Mouse (Mus musculus) heart, embryonic 11.5 days (tissue): ENCODE results near the gene Gm16181. TPM values are rescaled to one million over a fixed set of nuclear protein-coding genes. Genes with fewer than 3 reads are reported as not detected.
"Not testable (repeated sequence)": the region's sequence is repeated elsewhere in the genome, so short reads cannot be mapped to it uniquely, and the experiment has no call there.

Source experiments
- ATAC-seq: fragments of 200-750 bp; cut with Nextera tagmentation; replicated peaks from 2 replicates; pipeline ENCODE4 v1.8.0; 2017; ENCODE audit warnings: moderate library complexity; ENCODE audit not compliant: insufficient number of reproducible peaks, low FRiP score, low TSS enrichment
- H3K27ac ChIP-seq: fragments of 300-500 bp; sonication (generic); 2 replicates; pipeline ENCODE4 v1.5.1; 2014; ENCODE audit warnings: mild to moderate bottlenecking, low read depth, low read length
- H3K27me3 ChIP-seq: fragments of 300-500 bp; sonication (generic); 2 replicates; pipeline ENCODE4 v1.6.1; 2014; ENCODE audit warnings: mild to moderate bottlenecking, low read length, mixed read lengths; ENCODE audit not compliant: control insufficient read depth, insufficient read depth
- H3K36me3 ChIP-seq: fragments of 300-500 bp; sonication (generic); 2 replicates; pipeline ENCODE4 v1.6.1; 2014; ENCODE audit warnings: mild to moderate bottlenecking, low read length, moderate library complexity, mixed read lengths; ENCODE audit not compliant: control insufficient read depth, insufficient read depth
- H3K4me1 ChIP-seq: fragments of 300-500 bp; sonication (generic); 2 replicates; pipeline ENCODE4 v1.6.1; 2014; ENCODE audit warnings: low read length; ENCODE audit not compliant: control insufficient read depth, insufficient read depth
- H3K4me2 ChIP-seq: fragments of 300-500 bp; sonication (generic); 2 replicates; pipeline ENCODE4 v1.6.1; 2014; ENCODE audit warnings: mild to moderate bottlenecking, moderate library complexity
- H3K4me3 ChIP-seq: fragments of 300-500 bp; sonication (generic); 2 replicates; pipeline ENCODE4 v1.5.1; 2014; ENCODE audit warnings: low read depth, low read length
- H3K9ac ChIP-seq: fragments of 300-500 bp; sonication (generic); 2 replicates; pipeline ENCODE4 v1.6.1; 2014; ENCODE audit warnings: mild to moderate bottlenecking, low read depth, low read length, moderate library complexity
- H3K9me3 ChIP-seq: fragments of 300-500 bp; sonication (generic); replicated peaks from 2 replicates; pipeline ENCODE4 v1.6.1; 2016; ENCODE audit warnings: low read length; ENCODE audit not compliant: control insufficient read depth
- WGBS: fragments of 180-500 bp; shearing (Covaris S2); extraction: QIAGEN DNeasy Blood & Tissue Kit; methylation state at CpG from one replicate; pipeline ENCODE4 v1.1.7; 2014; ENCODE audit not compliant: insufficient replicate concordance; 5-methylcytosine and 5-hydroxymethylcytosine counted together
- polyA plus RNA-seq: library from polyadenylated mRNA; unstranded; fragments of >200 nt; fragmentation: Nextera tagmentation; extraction: Ambion mirVana; gene quantifications from 2 replicates; pipeline ENCODE4 v1.2.1, GENCODE M21; 2014

The Gm16181 gene
- polyA plus RNA-seq, 1 experiment from 2014 or later: 0.44 TPM

- H3K36me3 ChIP-seq: peaks cover 13% of the 10 kb centered on the region; the same call in 1 of the 2 replicates
- peak; percentile 1; the same call in 1 of the 2 replicates for ATAC-seq
These were observed 12.7 kb downstream of the Gm16181 start, which contains the start of gene Atp6v1g2 for GRCm38 (mm10) chr17:35233114-35233980. TSS of gene Atp6v1g2 (plus strand) at chr17:35233660.

GRCm38 (mm10) chr17:35234090-35234489 lies 13.5 kb downstream of the Gm16181 start:
- H3K9ac ChIP-seq, H3K36me3 ChIP-seq, H3K9me3 ChIP-seq, ATAC-seq, H3K27me3 ChIP-seq: not testable (repeated sequence)
- Histone ChIP-seq H3K4me1 (peaks cover 16% of the 10 kb centered on the region), H3K4me3 (peak overlapping the region; percentile 67), H3K27ac (peak overlapping the region; percentile 83), H3K4me2 (peak overlapping the region; percentile 90)
- 83% methylated on average over 7 of the region's 7 CpGs for WGBS

More at GRCm38 (mm10) chr17:35233114-35233980, 12.7 kb downstream of the Gm16181 start, which contains the start of gene Atp6v1g2:
- Histone ChIP-seq H3K9ac (0 out of 2 replicates have a peak within 1 kb of the TSS, but pooled peaks have one; percentile 16), H3K9me3 (no peaks in the 10 kb centered on the region), H3K27ac (peak within 1 kb of the TSS; percentile 83), H3K4me3 (peak within 1 kb of the TSS; percentile 67), H3K27me3 (no peaks in the 10 kb centered on the region), H3K4me1 (peaks cover 16% of the 10 kb centered on the region), H3K4me2 (peak within 1 kb of the TSS; percentile 90)
- 68% methylated on average over 18 of the region's 18 CpGs for WGBS

- Histone ChIP-seq H3K9me3 (no peaks in the 10 kb centered on the region), H3K9ac (peak overlapping the region; percentile 93), H3K27me3 (no peaks in the 10 kb centered on the region), H3K36me3 (0 out of 2 replicates have a peak, but pooled peaks cover 5% of the 10 kb centered on the region), H3K4me2 (peak overlapping the region; percentile 90), H3K4me1 (peaks cover 16% of the 10 kb centered on the region), H3K27ac (peak overlapping the region; percentile 96), H3K4me3 (peak overlapping the region; percentile 67)
- WGBS: 6% methylated on average over 28 of the region's 31 CpGs
- peak; percentile 6; the same call in 1 of the 2 replicates for ATAC-seq
These were observed 14.3 kb downstream of the Gm16181 start for GRCm38 (mm10) chr17:35234903-35235302.

GRCm38 (mm10) chr17:35235614-35236389 lies 15.2 kb downstream of the Gm16181 start, which contains the start of gene Nfkbil1:
TSS of gene Nfkbil1 (minus strand) at chr17:35235792.
- peaks cover 21% of the 10 kb centered on the region for H3K4me1 ChIP-seq
- H3K4me2 ChIP-seq: peak within 1 kb of the TSS; percentile 90
- 0 out of 2 replicates have a peak, but pooled peaks cover 1% of the 10 kb centered on the region for H3K36me3 ChIP-seq
- peak within 1 kb of the TSS; percentile 96 for H3K27ac ChIP-seq
- WGBS: 0% methylated on average over 35 of the region's 35 CpGs
- ATAC-seq: peak; percentile 76
- H3K9me3 ChIP-seq: no peaks in the 10 kb centered on the region
- peak within 1 kb of the TSS; percentile 93 for H3K9ac ChIP-seq
- peak within 1 kb of the TSS; percentile 67 for H3K4me3 ChIP-seq
- no peaks in the 10 kb centered on the region for H3K27me3 ChIP-seq

- Histone ChIP-seq H3K4me2 (peak overlapping the region; percentile 90), H3K9me3 (no peaks in the 10 kb centered on the region), H3K4me1 (peaks cover 23% of the 10 kb centered on the region), H3K4me3 (peak overlapping the region; percentile 67), H3K27me3 (no peaks in the 10 kb centered on the region), H3K9ac (peak overlapping the region; percentile 93), H3K27ac (peak overlapping the region; percentile 96), H3K36me3 (no peaks in the 10 kb centered on the region)
- under 1% methylated on average over 18 of the region's 18 CpGs for WGBS
- peak; percentile 61 for ATAC-seq
These were observed 15.7 kb downstream of the Gm16181 start for GRCm38 (mm10) chr17:35236390-35236746.

- H3K36me3 ChIP-seq: no peaks in the 10 kb centered on the region
- H3K4me1 ChIP-seq: peaks cover 23% of the 10 kb centered on the region
- no peak for ATAC-seq
- H3K4me3 ChIP-seq: no peak overlapping the region
- H3K9me3 ChIP-seq: no peaks in the 10 kb centered on the region
- H3K27me3 ChIP-seq: no peaks in the 10 kb centered on the region
- H3K4me2 ChIP-seq: no peak overlapping the region; the same call in 1 of the 2 replicates
- H3K9ac ChIP-seq: no peak overlapping the region
- 69% methylated on average over 9 of the region's 9 CpGs for WGBS
- H3K27ac ChIP-seq: no peak overlapping the region
These were observed 16.4 kb downstream of the Gm16181 start for GRCm38 (mm10) chr17:35236996-35237395.

- Histone ChIP-seq H3K4me1 (peaks cover 23% of the 10 kb centered on the region), H3K4me2 (no peak overlapping the region), H3K36me3 (no peaks in the 10 kb centered on the region), H3K9me3 (no peaks in the 10 kb centered on the region), H3K27me3 (no peaks in the 10 kb centered on the region), H3K27ac (no peak overlapping the region), H3K9ac (no peak overlapping the region), H3K4me3 (no peak overlapping the region)
- WGBS: 78% methylated on average over 12 of the region's 12 CpGs
- ATAC-seq: no peak
These were observed 16.9 kb downstream of the Gm16181 start for GRCm38 (mm10) chr17:35237504-35237903.

GRCm38 (mm10) chr17:35239700-35240099 lies 19.1 kb downstream of the Gm16181 start:
- Histone ChIP-seq H3K9me3 (no peaks in the 10 kb centered on the region), H3K4me2 (no peak overlapping the region)
- 76% methylated on average over 5 of the region's 5 CpGs for WGBS

More at GRCm38 (mm10) chr17:35239700-35240099, 19.1 kb downstream of the Gm16181 start:
- peaks cover 12% of the 10 kb centered on the region for H3K36me3 ChIP-seq
- no peak overlapping the region for H3K9ac ChIP-seq
- no peak overlapping the region for H3K4me3 ChIP-seq
- ATAC-seq: no peak
- H3K4me1 ChIP-seq: peaks cover 27% of the 10 kb centered on the region
- H3K27me3 ChIP-seq: no peaks in the 10 kb centered on the region
- H3K27ac ChIP-seq: no peak overlapping the region
